Mouse (Mus musculus) heart, postnatal 10 days (tissue): ENCODE measurements around the gene Pgap3. TPM values are rescaled to one million over a fixed set of nuclear protein-coding genes. Genes with fewer than 3 reads are reported as not detected.
A peak's percentile ranks its signal among the peaks of the same experiment; 100 is the strongest.

Source experiments
- DNase-seq, 2 experiments: peaks; one replicate each; pipeline ENCODE4 v3.0.0; 2021
- intact Hi-C: fragments of 180-260 bp; cut with DNase I; formaldehyde crosslinking; loops from one replicate; pipeline ENCODE4 v1.15.1; 2025
- total RNA-seq, 2 experiments: library from RNA; stranded (reverse); gene quantifications; 2 replicates each; pipeline ENCODE4 v1.2.3; 2021

Gene Pgap3
- total RNA-seq, 2 experiments from 2014 or later, result 14.5 to 17.8 TPM

GRCm38 (mm10) chr11:98360866-98361521 lies 39.3 kb downstream of the Pgap3 start:
- intact Hi-C loops, result no loop called here
- no peak for DNase-seq

- DNase-seq, result peak; percentile 91 to 92
- intact Hi-C loops, result no loop called here
Observed at GRCm38 (mm10) chr11:98358161-98359083, 41.9 kb downstream of the Pgap3 start, which contains the start of gene Stard3. TSS of gene Stard3 (plus strand) at chr11:98358368.

GRCm38 (mm10) chr11:98357396-98358160 lies 42.7 kb downstream of the Pgap3 start:
- intact Hi-C loops, result no loop called here

GRCm38 (mm10) chr11:98356625-98357394 lies 43.5 kb downstream of the Pgap3 start:
- intact Hi-C loops, result no loop called here
- no peak for DNase-seq

More at GRCm38 (mm10) chr11:98357396-98358160, 42.7 kb downstream of the Pgap3 start:
- DNase-seq, result peak in 1 of 2 experiments; percentile 41

- intact Hi-C loops, result no loop called here
- DNase-seq, result peak; percentile 65 to 75
Observed at GRCm38 (mm10) chr11:98355732-98356299, 44.5 kb downstream of the Pgap3 start.

GRCm38 (mm10) chr11:98354445-98354844 lies 45.8 kb downstream of the Pgap3 start:
- intact Hi-C loops, result no loop called here
- DNase-seq, result no peak

GRCm38 (mm10) chr11:98353651-98354211 lies 46.6 kb downstream of the Pgap3 start:
- no peak for DNase-seq
- intact Hi-C loops, result no loop called here

GRCm38 (mm10) chr11:98352272-98352990 lies 47.9 kb downstream of the Pgap3 start:
- intact Hi-C loops, result no loop called here
- DNase-seq, result no peak

GRCm38 (mm10) chr11:98349308-98349707 lies 51.0 kb downstream of the Pgap3 start:
- intact Hi-C loops, result no loop called here
- DNase-seq, result no peak

GRCm38 (mm10) chr11:98348083-98348961 lies 52.0 kb downstream of the Pgap3 start, which contains the start of gene Ppp1r1b:
TSS of gene Ppp1r1b (plus strand) at chr11:98348404.
- intact Hi-C loops, result no loop called here

GRCm38 (mm10) chr11:98347385-98348082 lies 52.8 kb downstream of the Pgap3 start:
- intact Hi-C loops, result no loop called here
- DNase-seq, result no peak

More at GRCm38 (mm10) chr11:98348083-98348961, 52.0 kb downstream of the Pgap3 start, which contains the start of gene Ppp1r1b:
- peak; percentile 69 to 74 for DNase-seq

GRCm38 (mm10) chr11:98346168-98346567 lies 54.1 kb downstream of the Pgap3 start:
- no peak for DNase-seq
- intact Hi-C loops, result no loop called here

- DNase-seq, result peak; percentile 86 to 88
- intact Hi-C loops, result no loop called here
Observed at GRCm38 (mm10) chr11:98345253-98345652, 55.0 kb downstream of the Pgap3 start.

- intact Hi-C loops, result loop anchor here (1.0 to 5.0 kb wide), 5 partner anchors 47 to 255 kb away; partner anchors contain the start of genes Lrrc3c and Mien1
- DNase-seq, result peak; percentile 95 to 99
Observed at GRCm38 (mm10) chr11:98342000-98342945, 58.0 kb downstream of the Pgap3 start.

GRCm38 (mm10) chr11:98341174-98341573 lies 59.1 kb downstream of the Pgap3 start:
- DNase-seq, result no peak
- intact Hi-C loops, result loop anchor here (5.0 kb wide), 2 partner anchors 96 to 256 kb away; partner anchors contain the start of genes Lrrc3c and Mien1

- intact Hi-C loops, result loop anchor here (5.0 kb wide), 2 partner anchors 97 to 257 kb away; partner anchors contain the start of genes Lrrc3c and Mien1
- DNase-seq, result no peak
Observed at GRCm38 (mm10) chr11:98340597-98340996, 59.7 kb downstream of the Pgap3 start.
